Mouse (Mus musculus): Measurements from ENCODE around the gene Arhgap32.

Gene Arhgap32

GRCm38 (mm10) chr9:32271896-32272444 is 156.0 kb downstream of the Arhgap32 start:
- DNase-seq = peak; percentile 68 to 79

GRCm38 (mm10) chr9:32278052-32278451 is 162.1 kb downstream of the Arhgap32 start:
- no peak for DNase-seq

DNA sequence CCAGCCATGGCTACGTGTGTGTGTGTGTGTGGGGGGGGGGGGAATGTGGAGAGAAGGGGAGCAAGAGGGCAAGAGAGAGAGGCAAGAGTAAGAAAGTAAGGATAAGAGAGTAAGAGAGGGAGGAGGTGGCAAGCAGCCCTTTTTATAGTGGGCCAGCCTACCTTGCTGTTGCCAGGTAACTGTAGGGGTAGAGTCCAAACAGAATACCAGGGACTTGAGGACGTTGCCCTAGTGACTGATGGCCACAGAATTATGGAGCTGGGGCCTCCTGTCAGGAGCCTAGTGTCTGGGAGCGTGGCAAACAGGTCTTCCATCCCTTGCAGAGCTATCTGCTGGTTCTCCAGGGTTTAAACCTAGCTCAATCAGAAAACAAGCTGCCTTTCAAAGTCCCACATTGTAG is 163.9 kb downstream of the Arhgap32 start:
- no peak for DNase-seq

DNA sequence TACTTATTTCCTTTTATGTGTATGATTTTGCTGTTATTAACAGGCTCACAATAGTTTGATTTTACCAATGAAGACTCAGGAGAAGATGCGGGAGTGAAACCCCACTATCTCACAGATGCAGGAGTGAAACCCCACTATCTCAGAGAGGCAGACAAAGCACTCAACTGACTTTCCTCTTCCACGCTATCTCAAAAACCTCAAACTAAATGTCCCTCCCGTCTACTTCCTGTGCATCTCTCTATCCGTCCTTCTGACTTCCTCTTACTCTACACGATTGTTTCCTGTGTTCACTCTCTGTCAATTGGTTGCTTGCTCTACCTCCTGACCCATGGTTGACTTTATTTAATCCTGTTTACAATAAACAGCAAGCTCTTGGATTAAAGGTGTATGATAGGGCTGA is 164.5 kb downstream of the Arhgap32 start:
- DNase-seq = no peak

DNA sequence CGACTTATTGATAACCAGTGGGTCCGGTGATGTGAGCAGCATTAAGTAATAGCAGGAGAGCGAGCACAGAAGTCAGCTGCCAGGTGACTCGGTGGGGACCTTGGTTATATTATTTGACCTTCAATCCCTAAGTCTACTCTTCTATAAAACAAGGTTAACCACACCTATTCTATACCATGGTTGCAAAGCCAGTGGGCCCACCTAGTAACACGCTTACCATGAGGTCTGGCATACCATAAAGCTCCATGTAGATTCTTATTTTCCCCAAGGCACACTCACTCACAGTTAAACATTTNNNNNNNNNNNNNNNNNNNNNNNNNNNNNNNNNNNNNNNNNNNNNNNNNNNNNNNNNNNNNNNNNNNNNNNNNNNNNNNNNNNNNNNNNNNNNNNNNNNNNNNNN is 167.7 kb downstream of the Arhgap32 start:
- no peak for DNase-seq

DNA sequence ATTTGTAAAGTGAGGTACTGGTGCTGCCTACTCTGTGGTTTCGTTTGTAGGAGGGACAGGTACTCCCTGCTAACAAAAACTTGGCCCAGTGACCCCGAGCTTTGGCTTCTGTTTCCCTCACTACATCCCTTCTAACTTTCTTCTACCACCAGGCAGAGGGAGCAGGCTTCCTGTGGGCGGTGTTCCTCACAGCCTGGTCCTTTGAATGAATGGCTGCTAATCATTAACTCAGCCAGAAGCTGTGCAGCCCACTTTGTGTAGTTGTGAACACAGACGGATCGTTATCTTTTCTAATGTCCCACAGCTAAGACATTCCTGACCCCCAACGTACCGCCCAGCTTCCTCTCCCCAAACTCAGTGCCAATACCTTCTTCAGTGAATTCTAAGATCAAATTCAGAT is 175.7 kb downstream of the Arhgap32 start:
- no peak for DNase-seq

DNA sequence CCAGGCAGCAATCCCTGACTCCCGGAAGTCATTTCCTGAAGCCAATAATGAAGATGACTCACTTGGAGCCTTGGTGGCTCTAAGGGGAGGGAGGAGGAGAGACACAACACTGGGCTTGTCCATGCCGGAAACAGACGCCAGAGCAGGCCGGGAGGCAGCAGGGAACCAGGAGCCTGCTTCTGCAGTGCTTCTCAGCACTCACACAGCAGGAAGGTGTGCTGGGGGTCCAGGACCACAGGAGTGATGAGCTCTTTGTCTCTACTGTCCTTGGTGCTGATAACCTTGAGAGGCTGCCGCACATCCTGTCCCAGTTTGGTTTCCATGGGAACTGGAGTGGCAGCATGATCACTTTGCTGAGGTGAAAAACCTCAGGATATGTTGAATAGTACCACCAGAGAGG is 176.8 kb downstream of the Arhgap32 start:
- DNase-seq = peak; percentile 59 to 75

DNA sequence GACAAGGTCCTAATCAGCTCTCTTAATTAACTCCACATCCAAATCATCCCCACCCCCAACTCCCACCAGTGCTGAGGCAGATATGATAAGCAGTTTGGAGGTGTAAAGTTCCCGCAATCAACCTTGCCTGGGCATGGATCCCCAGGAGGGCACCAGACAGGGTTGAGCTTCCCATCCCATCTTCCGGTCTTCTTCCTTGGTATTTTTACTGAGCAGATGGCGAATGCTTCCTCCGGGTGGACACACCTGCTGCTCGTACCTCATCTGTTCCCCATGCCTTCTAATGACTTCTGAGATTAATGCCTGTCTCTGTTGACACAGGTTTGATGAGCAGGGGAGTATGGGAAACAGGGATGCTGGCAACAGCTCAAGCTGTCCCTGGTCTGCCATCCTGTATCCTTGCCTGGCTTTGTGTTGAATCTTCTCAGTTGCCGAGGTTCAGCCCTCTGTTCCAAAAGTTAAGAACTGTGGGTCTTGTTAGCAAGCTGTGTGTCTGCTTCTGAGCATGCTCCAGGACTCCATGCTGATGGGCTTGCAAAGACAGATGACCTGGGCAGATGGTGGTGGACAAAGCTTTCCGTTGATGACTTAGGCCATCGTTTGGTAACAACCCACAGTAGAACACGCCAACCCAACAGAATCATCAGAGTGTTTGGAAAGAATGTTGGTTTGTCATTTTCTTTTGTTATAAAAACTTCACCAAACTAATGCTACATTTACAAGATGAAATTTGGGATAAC is 179.3 kb downstream of the Arhgap32 start:
- peak; percentile 64 to 75 for DNase-seq

- no peak for DNase-seq
Observed at GRCm38 (mm10) chr9:32302501-32303150, 186.7 kb downstream of the Arhgap32 start.

DNA sequence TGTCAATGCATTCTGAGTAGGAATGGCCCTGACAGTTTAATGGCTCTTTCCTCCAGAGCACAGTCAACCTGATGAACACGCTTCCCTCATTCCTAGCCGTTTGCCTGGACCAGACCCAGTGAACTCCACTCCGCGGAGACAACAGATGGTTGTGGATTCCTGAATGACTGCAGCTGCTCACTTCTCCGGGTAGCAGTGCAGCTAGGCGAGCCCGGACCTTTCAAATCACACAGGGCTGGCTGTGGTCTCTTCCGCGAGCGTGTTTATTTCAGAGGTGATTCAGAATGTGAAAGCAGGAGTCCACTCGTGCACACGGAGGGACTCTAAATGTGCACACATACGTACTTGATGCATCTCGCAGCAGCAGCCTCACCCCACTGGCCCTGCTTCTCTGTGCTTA is 195.8 kb downstream of the Arhgap32 start:
- peak; percentile 37 to 53 for DNase-seq

DNA sequence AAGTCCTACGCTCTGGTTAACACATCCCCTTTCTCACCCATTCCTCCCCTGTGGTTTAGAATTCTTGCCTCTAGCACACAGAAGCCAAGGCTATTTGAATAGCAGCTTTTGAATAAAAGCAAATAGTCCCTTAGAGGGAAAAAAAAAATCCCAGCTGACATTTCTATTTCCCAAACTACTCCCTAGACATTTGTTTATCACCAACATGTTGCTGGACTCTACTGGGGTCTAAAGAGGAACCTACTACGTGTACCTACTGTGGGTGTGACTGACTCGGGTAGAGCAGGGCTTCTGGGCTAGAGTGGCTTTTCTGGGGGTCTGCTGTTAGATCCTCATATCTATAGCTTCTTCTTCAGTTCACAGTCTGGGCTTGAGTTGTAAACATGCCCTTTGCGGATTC is 196.3 kb downstream of the Arhgap32 start:
- DNase-seq = no peak

- no peak for DNase-seq
Observed at GRCm38 (mm10) chr9:32314071-32314470, 198.1 kb downstream of the Arhgap32 start.

DNA sequence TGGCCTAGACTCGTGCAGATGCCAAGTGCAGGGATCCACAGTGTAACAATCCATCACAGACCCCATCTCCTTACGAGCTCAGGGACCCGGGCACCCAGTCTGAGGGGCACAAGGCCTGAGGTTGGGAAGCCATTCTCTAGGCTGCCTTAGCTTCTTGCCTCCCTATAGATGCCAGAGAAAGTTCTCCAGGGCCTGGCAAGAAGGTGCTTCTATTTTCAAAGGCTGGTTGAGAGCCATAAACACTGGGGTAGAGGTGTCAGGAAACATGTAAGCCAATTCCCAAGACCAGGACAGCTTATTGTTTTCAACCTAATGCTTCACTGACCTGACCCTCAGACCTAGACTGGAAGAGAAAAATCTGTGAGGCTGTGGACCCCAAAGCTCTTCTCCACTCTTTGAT is 200.1 kb downstream of the Arhgap32 start:
- no peak for DNase-seq
